Mouse (Mus musculus) heart, adult 18-20 months (tissue): ENCODE results near the gene Mboat2. TPM values are rescaled to one million over a fixed set of nuclear protein-coding genes. Genes with fewer than 3 reads are reported as not detected.

ENCODE experiments used
- DNase-seq, 2 experiments: peaks; one replicate each; pipeline ENCODE4 v3.0.0; 2021 to 2022; ENCODE audit warnings: mixed read lengths in 1 of 2
- total RNA-seq, 2 experiments: library from RNA; stranded (reverse); gene quantifications; 2 replicates each; pipeline ENCODE4 v1.2.3; 2021

The Mboat2 gene
- total RNA-seq, 2 experiments from 2014 or later: 8.7 to 8.9 TPM

DNA sequence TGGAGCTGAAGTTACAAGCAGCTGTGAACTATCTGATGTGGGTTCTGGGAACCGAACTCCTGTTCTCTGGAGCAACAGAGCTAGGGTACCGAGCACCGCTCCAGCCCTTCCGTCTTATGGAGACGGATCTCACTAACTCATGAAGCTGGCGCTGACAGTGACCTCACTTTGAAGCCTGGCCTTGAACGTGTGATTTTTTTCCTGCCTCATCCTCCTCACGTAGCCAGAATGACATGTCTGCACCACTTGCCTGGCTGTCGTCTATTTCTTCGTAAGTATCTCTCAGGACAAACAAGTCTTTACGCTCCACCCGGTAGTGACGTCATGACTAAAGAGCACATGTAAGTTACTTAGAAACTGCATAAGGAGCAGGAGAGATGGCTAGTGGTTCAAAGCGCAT, 116.4 kb downstream of the Mboat2 start:
- no peak for DNase-seq

DNA sequence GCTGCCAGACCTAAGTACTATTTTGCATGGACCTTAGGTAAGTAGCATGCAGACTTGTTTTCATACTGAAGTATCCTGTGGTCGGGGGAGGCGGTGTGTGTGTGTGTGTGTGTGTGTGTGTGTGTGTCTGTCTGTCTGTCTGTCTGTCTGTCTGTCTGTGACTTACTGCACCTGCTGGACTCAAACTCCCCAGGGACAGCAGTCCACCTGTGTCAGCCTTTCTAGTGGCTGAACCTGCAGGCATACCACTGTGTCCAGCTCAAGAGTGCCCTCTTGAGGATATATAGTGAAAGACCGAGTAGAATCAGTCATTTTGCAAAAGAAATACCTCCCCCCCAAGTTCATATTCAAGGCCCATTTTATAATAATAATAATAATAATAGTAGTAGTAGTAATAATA, 117.7 kb downstream of the Mboat2 start:
- peak; percentile 33 to 53 for DNase-seq

DNA sequence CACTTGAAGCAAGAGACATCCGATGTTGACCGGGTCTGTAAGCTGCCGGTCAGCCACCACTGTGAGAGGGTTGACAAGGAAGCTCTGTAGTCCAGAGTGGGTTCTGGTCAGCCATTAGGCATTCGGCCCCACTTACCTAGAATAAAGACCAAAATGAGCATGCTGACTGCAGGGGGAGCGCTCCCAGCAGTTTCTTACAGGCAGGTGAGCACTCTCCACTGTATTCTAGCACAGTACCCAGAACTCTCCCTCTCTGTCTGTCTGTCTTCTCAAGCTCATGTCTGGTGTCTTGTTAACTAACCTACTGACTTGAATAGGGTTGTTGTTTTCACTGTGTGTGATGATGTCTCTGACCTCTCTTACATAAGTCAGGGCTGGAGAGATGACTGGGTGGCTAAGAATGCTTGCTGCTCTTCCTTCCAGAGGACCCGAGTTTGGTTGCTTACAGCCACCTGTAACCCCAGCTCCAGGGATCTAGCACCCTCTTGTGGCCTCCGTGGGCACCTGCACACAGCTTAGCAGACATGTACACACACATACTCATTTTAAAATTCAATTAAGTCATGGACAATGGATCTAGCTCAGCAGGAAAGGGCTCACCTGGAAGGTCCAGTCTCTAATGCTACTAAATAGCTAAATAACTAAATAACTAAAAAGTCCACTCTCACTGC, 119.8 kb downstream of the Mboat2 start:
- DNase-seq: no peak

DNA sequence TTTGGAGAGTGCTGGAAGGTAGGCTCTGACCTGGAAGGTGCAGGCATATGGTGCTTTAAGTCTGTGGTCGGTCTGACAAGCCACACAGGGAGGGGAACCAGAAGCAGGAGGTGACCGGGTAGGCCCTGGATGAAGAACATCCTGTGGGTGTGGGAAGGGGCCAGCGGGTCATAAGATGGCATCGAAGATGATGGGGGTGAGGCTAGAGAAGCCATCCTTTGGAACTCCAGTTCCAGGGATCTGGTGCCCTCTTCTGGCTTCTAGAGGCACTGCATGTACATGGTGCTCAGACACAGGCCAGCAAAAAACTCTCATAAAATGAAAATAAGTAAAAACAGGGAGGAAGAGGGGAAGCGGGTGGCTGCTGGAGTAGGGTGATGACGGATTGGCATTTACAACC, 121.5 kb downstream of the Mboat2 start:
- DNase-seq: peak in 1 of 2 experiments; percentile 79

DNA sequence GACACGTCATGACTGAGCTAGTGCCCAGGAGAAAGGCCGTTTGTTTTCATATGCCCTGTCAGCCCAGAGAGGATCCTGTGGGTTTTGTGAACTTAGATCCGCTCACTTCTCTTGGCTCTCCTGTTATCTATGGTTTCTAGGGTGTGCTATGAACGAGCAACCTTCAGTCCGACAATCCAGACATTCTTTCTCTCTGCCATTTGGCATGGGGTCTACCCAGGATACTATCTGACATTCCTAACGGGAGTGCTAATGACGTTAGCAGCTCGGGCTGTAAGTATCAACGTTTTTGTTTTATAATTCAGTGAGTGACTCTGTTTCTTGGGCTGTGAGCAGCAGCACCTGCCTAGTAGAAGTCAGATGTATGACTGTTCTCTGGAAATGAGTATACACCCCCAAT, 124.5 kb downstream of the Mboat2 start:
- no peak for DNase-seq

DNA sequence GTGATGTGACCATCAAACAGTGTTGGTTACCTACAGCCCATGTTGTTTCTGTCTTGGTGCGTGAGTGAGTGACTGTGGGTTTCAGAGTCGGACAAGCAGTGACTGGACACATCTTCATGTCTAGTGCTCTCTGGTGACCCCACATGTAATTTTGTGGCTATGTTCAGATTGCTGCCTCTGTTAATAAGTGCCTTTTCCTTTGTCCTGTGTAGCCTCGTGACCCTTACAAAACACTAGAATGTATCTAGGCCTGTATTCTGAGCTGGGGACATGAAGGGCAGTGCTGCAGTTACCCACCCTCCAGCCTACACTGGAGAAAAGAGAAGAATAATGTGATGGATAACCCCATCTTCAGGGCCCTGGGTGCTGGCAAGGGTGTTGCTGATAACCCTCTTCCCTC, 127.8 kb downstream of the Mboat2 start:
- DNase-seq: no peak

DNA sequence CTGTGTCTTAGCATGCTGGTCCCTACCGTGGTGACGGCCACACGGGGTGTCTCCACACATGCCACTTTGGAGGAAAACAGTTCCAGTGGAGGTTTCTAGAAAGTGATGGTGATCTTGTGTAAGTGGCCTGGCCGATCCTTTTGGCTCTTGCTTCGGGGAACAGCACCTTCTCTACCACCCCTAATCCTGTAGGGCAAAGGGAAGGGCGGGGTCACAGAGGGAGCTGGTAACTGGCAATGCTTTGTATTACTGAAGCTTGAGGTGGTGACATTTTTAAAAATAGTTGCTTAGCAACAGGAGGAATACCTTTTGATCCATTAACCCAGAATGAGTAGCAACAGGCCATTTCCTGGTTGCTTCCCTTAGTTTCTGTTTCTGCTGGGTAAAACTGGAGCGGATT, 131.1 kb downstream of the Mboat2 start:
- DNase-seq: no peak

DNA sequence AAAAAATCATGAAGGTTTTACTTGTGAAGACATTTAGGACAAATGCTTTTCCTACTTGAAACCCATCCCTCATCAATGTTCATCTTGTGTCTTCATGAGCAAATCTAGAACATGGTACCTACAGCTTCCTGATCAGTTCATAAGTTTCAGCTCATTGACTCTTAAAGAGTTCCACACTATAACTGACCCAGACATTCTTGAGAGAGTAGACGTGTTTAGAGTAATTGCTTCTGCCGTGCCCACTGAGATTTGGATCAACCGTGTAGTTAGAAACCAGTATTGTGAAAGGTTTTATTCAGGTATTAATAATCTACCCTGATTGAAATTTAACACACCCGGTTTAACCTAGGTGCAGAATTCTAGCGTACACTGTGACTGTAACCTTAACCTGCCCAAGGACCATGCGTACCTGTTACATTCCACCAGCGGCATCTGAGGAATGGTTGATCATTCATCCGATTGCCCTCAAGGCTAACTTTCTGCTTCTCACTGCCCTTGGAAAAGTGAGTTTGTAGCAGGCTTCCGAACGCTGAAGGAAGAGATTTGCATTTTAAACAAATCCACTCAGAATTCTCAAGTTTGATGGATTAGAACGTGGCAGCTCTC, 131.8 kb downstream of the Mboat2 start:
- DNase-seq: no peak

DNA sequence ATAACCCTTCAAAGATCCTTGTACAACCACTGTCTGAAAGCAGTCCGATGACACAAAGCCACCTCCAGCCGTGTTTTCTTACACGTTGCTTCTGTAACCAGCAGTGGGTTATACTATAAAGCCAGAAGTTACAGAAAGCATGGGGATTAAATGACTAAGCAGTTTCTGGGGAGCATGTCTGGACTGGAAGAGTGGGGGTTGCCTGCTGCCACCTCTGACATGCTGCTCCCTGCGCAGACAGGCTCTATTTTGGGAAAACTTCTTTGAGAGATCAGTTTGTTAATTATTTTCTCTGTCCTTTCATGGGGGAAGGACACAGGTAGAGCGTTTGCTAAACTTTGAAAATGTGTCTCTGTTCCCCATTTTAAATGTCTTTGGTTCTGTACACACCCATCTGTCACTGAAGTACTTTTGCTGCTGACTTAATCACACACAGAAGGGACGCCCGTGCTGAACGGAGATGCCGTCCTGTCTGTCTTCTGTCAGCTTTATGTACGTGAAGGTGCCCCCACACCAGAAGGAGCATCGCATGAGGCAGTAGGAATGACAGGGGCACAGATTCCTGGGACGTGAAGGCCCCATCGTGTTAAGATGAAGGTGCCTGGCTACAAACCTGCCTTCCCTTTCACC, 132.8 kb downstream of the Mboat2 start:
- peak; percentile 30 to 33 for DNase-seq

DNA sequence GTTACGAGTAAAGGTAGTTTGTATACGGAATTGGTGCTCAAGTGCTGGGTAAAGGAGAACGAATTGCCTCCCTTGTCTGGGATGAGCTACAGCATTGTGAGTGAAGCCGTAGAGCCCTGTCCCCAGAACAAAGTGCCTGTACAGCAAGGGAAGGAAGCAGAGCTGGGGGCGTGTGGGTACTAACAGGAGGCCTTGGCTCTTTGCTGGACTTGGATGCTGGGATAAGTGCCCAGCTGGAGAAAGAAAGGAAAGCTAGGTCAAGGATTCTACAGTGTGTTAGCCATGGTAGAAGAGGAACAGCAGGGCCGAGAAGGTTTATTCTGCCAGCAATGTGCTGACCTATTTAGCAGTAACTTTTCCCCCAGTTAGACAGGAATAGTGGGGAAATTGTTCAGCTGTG, 134.7 kb downstream of the Mboat2 start:
- DNase-seq: no peak

DNA sequence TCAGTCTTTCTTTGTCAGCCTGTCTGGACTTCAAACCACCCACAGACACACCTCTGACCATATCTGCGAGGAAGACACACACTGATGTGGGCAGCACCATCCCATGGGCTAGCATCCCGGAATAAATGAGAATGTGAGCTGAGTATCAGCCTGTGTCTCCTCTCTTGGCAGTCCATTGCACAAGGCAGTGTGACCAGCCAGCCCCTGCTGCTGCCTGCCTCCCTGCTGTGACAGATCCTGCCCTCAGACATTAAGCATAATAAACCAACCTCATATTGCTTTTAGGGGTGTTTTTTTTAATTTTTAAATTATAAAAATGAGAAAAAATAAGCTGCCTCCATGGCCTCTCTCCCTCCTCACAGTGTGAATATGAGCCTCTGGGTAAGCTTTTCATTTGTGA, 135.4 kb downstream of the Mboat2 start:
- no peak for DNase-seq

DNA sequence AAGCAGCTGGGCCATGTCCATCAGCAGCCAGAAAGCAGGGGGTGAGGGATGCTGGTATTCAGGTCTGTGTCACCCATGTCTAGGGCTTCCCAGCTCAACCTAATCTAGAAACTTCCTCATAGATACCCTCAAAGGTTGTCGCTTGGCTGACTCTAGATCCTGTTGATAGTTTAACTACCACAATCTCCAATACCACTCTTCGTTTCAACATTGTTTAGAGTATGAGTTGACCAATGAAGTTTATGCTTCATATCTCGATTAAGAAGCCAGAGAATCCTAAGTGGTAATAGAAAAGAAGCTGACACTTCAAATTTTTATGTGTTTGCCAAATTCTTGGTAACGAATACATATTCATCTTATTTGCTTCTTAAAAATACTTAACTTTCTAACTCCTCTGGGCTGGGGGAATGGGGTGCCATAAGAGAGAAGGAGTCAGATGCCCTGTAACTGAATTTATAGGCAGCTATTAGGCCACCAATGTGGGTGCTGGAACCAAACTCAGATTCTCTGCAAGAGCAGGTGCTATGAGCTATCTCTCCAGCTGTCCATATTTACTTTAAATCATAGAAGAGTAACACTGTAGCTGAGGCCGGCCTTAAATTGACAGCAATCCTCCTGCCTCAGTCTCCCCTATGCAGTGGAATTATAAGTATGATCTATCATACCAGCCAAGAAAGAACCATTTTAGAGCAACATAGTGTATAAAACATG, 141.0 kb downstream of the Mboat2 start:
- no peak for DNase-seq

DNA sequence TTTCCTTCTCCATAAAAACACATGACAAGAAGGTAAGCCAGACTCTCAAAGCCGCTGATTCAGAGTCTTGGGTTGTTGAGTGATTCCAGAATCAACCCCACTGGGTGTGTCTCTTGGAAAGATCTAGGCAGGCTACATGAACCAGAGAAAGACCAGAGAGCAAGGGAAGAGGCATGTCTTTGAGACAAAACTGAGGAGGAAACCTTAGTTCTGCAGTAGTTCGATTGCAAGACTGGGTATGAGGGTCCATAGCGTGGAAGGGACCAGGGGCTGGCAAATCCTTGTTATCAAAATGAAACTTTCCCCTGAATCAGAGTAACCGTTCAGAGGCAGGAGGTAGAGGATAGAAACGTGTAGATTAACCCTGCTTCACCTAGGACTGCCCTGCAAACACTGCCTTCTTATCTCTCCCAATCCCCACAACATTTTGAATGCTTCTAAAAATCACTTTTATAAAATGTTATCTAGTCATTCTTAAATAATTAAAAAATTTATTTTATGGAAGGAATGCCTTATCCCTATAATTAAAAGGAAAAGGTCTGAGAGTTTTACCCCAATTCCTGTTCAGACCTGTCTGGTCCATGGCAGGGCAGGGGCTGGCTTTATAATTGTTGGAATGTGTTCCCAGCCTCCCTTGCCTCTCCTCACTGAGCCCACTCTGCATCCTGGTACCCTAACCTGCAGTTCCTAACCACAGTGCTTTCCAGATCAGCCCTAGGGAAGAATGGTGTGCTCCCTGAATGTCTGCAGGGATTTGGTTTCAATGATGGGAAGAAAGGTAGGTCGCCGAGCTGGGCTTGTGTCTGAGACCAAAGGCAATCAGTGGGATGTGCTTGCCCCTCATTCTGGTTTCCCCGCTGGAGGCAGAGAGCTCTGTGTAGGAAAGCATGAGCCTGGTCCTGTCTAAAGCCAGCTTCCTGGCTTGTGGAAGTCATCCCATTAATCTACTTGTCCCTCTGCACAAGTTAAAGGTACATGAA, 142.0 kb downstream of the Mboat2 start:
- DNase-seq: no peak

DNA sequence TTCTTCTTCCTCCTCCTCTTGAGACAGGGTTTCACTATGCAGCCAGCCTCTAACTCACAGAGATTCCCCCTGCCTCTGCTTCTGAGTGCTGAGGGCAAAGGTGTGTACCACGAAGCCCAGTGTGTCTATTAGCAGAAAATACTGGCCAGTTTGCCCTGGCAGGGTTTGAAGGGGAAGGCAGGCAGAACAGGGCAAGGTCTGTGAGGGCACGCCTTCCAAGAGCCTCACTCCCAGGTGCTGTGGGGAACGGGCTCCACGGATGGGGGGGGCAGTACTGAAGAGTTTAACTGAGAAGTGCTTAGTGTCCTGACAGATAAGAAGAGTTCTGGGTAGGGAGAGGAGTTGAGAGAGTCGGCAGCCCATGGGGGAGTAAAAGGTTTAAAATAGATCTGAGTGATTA, 142.9 kb downstream of the Mboat2 start:
- DNase-seq: no peak

DNA sequence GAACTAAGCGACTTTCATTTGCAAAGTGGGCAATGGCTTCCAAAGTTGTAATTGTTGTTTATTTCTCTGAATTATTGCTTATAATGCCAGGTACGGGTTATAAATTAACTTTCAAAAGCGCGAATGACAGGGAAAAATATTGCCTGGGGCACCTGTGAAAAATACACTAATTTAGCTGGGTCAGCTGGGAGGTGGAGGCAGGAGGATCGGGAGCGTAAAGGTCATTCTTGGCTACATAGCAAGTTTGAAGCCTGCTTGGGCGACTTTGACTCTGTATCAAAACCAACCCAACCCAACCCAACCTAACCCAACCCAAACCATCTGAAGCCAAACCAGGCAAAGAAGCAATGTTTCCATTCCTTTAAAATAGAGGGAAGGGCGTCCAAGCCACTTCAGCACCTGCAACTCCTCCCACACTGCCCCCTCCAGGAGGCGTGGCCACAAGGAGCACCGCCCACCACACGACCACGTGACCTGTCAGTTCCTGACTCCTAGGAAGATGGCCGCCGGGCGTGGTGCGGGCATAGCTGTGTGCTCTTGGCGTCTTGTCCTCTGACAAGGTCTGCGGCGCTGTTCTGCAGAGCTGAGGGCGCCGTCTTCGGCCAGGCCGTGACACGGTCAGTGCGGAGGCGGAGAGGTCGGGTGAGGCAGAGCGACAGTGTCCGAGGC, 143.9 kb downstream of the Mboat2 start, which contains the start of gene Kidins220:
Kidins220 (plus strand) TSS at position 480 of the 669 bp plus-strand sequence.
- DNase-seq: peak; percentile 94 to 98

DNA sequence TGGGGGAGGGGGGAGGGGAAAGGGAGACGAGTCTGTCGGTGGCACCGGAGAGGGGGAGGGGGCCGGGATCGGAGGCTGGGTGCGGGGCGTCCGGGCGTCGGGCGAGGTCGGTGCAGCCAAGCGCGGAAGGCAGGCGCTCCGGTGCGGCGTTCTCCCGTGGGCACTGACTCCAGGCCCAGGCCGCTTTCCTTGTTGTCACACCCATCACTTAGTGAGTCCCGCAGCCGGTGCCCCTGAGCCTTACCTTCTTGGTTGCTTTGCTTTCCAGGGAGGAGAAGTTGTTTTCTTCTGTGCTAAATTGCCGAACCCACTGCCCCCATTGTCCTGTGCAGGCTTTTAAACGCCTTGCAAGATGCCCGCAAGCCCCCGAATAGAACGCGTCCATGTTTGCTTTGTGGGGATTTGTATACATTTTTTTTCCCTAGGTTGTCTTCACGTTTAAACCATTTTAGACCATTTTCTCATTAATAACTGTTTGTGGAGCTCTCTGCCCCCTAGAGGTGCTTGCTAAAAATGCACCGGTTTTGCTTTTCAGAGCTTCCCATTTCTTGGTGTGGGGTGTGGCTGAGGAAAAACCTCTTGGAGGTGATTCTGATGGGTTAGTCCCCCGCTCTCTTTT, 144.5 kb downstream of the Mboat2 start:
- DNase-seq: peak; percentile 75 to 81

DNA sequence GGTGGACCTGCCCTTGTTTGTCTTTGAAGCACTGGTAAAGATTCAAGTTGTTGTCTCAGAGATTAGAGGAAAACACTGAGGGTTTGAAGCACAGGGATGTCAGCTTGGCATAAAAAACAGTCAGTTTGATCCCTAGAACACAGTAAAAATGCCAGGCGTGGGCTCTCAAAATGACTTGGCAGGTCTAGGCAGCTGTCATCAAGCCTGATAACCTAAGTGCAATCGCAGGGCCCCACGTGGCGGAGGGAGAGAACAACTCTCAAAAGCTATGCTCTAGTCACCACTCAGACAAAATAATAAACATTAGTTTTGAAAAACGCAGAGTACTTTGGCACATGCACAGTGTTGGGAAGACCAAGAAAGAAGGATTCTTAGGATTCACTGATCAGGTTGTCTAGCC, 154.5 kb downstream of the Mboat2 start:
- peak; percentile 26 to 29 for DNase-seq

DNA sequence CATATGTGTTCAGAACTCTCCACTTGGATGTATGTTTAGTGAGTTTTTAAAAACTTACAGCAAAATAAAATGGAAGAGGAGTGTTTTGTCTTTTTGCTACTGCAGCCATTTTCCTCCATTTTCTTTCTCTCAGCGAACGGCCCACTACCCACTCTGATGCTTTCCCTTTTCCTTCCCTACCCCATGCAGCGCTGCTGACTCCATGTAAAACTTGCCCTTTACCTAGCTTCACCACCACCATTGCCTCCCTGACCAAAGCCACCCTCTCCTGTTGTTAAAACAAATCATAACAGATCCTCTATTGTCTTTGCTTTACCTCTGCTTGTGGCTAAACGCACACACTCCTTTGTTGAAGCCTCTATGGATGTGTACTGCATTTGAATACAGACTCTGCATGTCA, 164.7 kb downstream of the Mboat2 start:
- DNase-seq: no peak

DNA sequence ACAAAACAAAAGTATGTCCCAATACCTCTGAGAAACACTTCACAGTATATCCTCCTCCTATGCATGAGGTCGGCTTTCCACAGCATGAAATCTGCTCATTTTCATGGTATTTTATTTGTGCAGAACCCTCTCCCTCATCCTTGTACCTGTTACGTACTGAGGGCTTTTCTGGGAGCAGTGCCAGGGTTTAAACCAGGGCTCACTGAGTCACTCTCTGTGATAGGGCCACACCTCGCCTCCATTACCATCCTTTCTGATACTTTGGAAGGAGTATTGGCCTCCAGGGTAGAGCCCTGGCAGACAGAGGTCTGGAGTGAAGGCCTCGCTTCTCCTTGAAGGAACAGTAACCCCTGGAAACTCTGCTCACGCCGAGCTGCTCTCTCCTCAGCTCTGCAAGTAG, 174.7 kb downstream of the Mboat2 start:
- no peak for DNase-seq

DNA sequence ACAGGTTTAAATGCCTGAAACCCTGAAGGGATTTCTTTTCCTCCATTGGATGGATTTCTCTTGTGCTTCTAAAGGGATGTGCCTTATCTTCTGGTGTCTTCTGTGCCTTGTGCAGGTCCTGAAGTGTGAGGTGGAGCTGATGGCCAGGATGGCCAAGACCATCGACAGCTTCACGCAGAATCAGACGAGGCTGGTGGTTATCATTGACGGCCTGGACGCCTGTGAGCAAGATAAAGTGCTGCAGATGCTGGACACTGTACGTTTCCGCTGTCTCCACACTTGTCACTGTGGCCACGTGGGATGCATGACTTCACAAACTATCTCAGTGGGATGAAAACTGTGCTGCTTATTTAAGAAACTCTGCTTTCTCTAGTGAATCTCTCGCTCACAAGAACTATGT, 179.3 kb downstream of the Mboat2 start:
- DNase-seq: no peak

DNA sequence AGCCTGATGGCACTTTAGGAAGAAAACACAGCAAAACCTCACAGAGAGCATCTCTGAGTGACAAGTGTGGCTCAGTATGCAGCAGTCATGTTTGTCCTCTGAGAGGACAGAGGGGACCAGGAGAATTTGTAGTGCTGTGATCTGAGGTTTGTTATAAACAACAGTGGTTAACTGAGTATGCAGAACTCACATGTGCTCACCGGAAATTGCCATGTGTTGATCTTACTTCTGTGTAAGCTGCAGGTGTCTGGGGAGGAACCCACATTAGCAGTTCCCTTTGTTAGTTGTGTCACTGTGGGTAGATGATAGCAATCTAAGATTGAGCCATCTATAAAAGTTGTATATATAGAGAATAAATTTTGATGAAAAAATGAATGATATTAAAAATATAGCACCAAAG, 179.7 kb downstream of the Mboat2 start:
- no peak for DNase-seq
